Mouse (Mus musculus) CD4-positive, CD25-positive, alpha-beta regulatory T cell, adult 4 months (primary cell): ENCODE results near the gene Mvb12b. TPM values are rescaled to one million over a fixed set of nuclear protein-coding genes. Genes with fewer than 3 reads are reported as not detected.

Source experiments
- ATAC-seq: one replicate; pipeline ENCODE4 v1.8.0; 2017
- polyA plus RNA-seq, 2 experiments: library from polyadenylated mRNA; unstranded; fragments of 100-300 nt; shearing (Covaris generic); gene quantifications; one replicate each; pipeline ENCODE4 v1.2.1; 2017

Gene Mvb12b
- polyA plus RNA-seq, 2 experiments from 2014 or later: 1.7 to 2.7 TPM

GRCm38 (mm10) chr2:33884623-33885263, 3.0 kb downstream of the Mvb12b start:
- no peak for ATAC-seq

DNA sequence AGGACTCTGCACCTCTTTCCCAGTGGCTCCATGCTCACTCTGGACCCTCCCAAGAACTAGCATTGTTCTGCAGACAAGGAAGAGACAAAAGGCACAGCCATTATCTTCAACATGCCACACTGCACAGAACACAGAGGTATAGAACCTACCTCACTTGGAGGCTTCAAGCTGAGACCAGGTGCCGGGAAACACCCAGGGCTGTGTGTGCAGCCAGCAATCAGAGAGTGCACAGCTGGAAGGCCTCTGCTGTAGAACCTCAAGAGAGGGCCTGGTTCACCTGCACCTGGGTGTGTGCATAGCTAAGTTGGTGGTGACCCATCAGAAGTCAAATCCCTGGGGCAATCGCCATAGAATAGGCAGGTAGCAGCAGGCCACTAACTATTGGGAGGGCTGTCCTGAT, 8.5 kb downstream of the Mvb12b start:
- ATAC-seq: no peak

DNA sequence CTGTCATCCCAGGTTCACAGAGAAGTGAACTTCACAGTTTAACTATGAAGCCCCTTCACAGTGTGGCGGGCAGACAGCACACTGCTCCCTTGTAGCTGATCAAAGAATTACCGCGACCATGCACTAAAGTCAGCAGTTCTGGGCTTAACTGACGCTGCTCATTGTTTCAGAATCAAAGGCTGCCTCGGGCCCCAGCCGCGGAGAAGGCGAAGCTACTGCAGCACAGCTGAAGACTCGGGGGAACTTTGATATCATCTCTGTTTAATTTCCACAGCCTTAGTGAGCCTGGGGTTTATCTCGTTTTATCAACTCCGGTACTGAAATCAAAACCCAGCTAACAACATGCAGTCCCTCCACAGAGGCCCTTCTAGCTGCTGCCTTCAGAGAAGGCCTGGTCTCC, 9.3 kb downstream of the Mvb12b start:
- peak; percentile 56 for ATAC-seq

DNA sequence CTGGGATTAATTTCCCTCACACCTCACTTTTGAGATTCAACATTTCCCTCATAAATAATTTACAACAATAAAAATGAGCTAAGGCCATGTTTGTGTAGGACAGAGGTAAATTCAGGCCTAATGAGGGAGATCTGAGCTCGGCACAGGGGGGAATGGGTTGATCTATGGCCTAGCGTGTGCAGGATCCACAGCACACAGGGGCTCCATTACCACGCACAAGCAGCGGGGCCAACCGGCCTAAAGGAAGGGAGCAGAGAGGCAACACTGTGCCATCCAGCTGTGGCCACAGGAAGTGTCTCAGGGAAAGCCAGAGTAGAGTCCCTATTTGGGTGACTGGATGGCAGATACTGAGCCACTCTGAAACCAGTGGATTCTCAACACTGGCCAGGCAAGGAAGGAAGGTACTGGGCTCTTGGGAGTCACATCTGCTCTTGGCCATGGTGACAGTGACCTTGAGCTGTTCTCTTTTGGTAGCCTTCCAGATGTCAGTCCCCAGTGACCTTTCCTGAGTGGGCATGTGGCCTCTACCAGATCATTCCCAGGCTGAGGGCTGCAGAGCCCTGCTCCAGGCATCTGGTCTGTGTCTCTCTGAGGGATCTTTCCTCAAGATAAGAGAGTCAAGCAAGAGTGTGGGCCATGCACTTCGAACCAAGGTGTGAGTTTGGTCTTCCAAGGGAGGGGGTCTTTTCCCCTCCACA, 9.9 kb downstream of the Mvb12b start:
- ATAC-seq: no peak

GRCm38 (mm10) chr2:33876529-33877290, 11.0 kb downstream of the Mvb12b start:
- no peak for ATAC-seq

GRCm38 (mm10) chr2:33875594-33875993, 12.2 kb downstream of the Mvb12b start:
- ATAC-seq: no peak

GRCm38 (mm10) chr2:33874856-33875576, 12.7 kb downstream of the Mvb12b start:
- no peak for ATAC-seq

GRCm38 (mm10) chr2:33874367-33874766, 13.4 kb downstream of the Mvb12b start:
- ATAC-seq: no peak

DNA sequence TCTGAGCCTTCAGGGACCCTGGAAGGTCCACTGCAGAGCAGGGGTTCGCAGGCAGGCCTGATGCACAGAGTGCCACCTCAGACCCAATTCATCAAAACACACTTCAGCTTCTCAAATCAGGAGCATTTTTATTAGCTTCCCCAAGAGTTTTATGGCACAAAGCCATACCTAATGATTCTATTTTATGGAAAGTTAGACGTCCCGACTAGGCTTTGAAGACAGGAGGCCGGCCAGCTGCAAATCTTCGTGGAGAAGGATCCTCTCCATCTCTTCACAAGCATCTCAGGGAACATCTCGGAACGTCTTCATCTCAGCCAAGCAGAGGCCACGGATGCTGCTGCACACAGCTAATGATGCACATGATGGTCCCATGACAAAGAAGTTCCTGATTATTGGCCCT, 14.2 kb downstream of the Mvb12b start:
- no peak for ATAC-seq

GRCm38 (mm10) chr2:33872841-33873271, 14.9 kb downstream of the Mvb12b start:
- ATAC-seq: no peak

DNA sequence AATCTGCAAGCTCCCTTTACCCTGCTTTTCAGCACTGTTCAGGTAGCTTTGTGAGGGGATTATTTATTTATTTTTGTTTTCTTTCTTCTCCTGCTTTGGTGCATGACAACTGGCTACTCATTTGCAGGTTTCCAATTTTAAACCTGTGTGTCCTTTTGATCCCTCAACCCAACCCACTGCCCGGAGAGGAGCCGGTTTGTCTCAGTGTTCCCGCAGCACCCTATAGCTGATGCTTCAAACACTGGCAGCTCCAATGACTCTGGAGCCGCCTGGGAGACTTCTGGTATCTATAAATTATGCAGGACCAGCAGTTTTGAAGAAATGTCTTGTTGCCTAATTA, 16.6 kb downstream of the Mvb12b start:
- no peak for ATAC-seq

DNA sequence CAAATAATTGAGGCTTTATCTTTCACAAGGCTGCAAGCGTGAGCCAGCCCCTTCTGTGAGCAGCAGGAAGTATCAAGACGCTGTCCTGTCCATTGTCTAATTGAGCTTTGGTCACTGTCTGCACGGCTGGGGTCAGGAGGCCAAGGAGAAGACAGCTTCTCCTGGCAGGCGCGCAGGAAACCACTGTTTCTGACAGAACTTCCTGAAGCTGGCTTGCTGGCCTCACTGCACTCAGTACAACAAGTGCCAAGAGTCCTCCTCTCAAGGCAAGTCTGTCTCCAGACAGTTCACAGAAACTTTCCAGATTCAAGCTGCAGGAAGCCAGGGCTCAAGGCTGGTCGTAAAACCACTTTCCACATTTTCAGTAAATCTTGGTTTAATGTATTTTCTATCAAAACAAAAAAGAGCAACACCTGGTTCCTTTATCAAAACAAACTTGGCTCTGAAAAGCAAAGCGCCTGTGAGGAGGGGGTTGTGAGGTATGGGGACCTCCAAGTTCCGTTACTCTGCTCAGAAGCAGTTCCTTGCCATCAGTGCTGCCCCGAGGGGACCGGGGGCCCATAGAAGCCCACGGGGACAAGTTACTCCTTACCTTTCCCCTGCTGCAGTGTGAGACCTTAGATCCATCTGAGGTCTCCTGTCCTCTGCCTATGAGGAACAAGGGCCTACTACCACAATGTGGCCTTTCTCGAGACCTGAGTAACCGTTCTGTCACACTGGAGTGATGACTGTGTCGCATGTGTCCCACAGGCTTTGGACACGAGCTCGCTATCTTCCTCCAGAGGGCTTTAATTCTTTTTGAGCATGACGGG, 17.2 kb downstream of the Mvb12b start:
- no peak for ATAC-seq

GRCm38 (mm10) chr2:33869689-33870343, 17.9 kb downstream of the Mvb12b start:
- no peak for ATAC-seq

DNA sequence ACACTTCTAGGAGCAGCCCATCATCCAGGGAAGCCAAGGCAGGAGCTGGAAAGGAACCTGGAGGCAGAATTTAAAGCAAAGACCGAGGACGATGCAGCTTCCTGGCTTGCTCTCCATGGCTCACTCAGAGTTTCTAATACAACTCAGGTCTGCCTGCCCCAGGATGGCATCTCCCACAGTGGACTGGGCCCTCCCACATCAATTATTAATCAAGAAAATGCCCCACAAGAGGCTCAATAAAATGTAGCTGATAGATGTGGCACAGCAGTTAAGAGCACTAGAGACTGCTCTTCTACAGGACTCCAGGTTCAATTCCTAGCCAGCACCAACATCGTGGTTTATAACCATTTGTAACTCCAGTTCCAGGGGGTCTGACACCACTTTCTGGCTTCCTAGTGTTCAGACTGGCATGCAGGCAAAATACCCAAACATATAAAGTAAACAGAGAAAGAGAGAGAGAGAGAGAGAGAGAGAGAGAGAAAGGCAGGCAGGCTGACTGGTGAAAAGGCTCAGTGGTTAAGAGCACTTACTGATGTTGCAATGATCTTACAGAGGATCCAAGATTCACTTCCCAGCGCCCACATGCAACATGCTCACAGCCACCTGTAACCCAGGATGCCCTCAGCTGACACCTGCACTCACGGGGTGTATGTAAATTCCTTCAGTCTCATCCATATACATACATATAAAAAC, 18.6 kb downstream of the Mvb12b start:
- no peak for ATAC-seq

DNA sequence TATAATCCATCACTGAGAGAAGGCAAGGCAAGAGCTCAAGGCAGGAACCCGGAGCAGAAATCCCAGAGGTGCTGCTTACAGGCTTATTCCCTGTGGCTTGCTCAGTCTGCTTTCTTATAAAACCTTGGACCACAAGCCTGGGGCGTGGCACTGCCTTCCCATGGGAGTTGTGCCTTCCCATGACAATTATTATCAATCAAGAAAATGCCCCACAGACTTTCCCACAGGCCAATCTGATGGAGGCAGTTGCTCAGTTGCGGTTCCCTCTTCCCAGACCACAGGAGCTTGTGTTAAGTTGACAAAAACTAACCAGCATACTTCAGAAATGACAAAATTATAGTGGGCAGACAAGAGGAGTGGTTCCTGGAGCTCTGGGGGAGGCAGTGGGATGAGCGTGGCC, 19.4 kb downstream of the Mvb12b start:
- ATAC-seq: no peak

GRCm38 (mm10) chr2:33856746-33857145, 31.0 kb downstream of the Mvb12b start:
- no peak for ATAC-seq

- ATAC-seq: no peak
These were observed 34.5 kb downstream of the Mvb12b start for GRCm38 (mm10) chr2:33853011-33853976.

DNA sequence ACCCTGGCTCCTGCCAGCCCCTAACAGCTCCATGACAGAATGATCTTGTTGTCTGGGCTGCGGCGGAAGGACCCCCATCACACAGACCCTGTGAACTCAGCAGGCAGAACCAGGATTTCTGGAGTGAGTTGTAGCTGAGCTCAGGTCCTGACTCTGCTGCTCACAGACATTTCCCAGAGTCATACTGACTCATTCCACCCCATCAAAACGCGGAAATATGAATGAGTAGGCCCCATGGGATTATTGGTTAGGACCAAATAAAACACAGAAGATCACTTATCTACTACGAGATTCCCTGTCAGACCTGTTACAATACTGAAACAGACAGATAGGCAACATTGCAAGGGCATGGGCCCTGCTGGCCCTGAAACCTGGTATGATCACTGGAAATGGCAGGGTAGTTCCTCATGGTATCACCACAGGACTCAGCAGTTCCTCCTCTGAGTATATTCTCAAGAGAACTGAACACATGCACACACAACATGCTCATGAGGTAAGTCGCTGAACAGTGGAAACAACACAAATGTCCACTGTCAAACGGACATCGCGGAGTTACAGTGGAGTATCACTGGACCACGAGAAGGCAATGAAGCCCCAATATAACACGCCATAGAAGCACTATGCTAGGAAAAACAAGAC, 40.4 kb downstream of the Mvb12b start:
- ATAC-seq: no peak

- ATAC-seq: no peak
These were observed 41.1 kb downstream of the Mvb12b start for GRCm38 (mm10) chr2:33846635-33847034.
